Mouse (Mus musculus) B cell, adult 2 months (primary cell): Measurements from ENCODE around the gene Rpl41.

ENCODE experiments used
- DNase-seq, 2 experiments: peaks; one replicate each; pipeline ENCODE4 v3.0.0; 2022

Rpl41 gene

GRCm38 (mm10) chr10:128524111-128524731, 24.9 kb downstream of the Rpl41 start:
- peak; percentile 31 to 45 for DNase-seq

DNA sequence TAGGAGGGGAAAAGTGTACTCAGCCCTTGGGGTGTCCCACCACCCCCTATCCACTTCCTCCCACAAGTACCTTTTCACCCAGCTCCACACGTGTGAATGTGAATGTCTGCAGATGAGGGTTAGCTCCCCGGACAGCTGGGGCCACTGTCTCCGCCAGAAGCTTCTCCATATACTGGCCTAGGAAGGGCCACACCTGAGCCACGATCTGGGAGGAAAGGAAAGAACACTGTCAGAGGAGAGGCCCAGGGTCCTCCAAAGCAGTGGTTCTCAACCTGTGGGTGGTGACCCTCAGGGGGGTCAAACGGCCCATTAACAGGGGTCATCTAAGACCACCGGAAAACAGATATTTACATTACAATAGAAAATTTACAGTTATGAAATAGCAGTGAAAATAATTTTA, 26.8 kb downstream of the Rpl41 start:
- DNase-seq: no peak

DNA sequence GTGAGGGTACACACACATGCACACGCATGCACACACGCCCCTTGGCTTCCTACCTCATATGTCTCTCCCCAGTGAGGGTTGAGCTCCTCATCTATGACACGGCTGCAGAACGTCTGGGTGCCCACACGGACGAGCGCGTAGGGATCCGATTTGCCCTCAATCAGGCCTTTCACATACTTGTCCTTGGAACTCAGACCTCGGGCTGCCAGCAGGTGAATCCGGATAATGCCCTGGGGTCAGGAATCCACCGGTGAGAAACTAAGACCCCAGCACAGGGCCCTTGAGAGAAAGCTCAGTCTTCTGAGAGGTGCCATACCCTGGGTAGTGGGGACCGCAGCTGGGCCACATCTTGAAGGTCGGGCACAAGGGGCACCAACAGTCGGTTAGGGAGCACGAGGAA, 28.5 kb downstream of the Rpl41 start:
- no peak for DNase-seq

GRCm38 (mm10) chr10:128518833-128519232, 30.3 kb downstream of the Rpl41 start:
- DNase-seq: peak; percentile 58 to 63

DNA sequence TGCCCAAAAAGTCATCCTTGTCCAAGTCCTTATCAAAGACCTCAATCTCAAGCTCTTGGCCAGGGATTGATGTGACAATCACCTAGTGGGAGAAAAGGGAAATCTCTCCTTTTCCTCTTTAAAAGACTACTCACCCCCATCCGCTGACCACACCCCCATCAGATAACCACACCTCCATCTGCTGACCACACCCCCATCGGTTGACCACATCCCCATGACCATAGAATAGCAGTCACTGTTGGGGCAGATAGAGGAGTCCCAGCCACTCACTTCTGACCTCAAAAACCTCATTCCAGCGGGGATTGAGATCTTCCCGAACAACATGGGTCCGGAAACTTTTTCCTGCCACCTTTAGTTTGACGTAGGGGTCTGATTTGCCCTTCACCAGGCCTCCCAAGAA, 32.4 kb downstream of the Rpl41 start:
- no peak for DNase-seq

DNA sequence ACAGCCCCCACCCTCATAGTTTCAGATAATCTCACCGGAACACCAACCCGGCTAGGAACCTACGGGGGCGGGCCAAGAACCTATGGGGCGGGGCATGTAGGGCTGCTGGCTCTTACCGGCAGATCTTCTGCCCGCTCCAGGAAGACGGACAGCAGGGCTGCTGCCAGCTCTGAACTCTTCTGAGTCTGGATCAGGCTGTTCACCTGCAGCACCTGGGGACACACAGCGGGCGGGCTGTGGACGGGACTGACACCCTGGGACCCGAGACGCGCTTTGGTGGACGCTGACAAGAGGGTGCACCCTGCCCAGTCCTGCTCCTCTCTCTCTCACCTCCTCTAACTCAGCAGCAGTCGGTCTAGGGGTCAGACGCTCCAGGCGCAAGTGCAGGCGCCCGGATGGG, 33.1 kb downstream of the Rpl41 start:
- DNase-seq: no peak

GRCm38 (mm10) chr10:128515044-128515443, 34.1 kb downstream of the Rpl41 start:
- DNase-seq: no peak

GRCm38 (mm10) chr10:128511761-128512160, 37.3 kb downstream of the Rpl41 start:
- DNase-seq: no peak

DNA sequence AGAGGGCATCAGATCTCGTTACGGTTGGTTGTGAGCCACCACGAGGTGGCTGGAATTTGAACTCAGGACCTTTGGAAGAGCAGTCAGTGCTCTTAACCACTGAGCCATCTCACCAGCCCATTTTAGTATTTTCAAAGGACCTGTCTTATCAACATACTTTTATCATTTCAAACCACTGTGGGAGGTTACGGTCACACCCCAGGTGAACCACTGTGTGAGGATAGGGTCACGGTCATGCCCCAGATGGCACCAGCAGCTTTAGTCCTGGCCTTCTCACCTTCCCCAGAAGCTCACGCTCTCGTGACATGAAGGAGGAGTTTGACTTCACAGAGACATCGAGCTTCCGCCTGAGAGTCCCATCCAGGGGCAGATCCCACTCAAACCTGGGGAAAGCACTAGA, 37.9 kb downstream of the Rpl41 start:
- no peak for DNase-seq

GRCm38 (mm10) chr10:128510301-128510700, 38.8 kb downstream of the Rpl41 start:
- no peak for DNase-seq

DNA sequence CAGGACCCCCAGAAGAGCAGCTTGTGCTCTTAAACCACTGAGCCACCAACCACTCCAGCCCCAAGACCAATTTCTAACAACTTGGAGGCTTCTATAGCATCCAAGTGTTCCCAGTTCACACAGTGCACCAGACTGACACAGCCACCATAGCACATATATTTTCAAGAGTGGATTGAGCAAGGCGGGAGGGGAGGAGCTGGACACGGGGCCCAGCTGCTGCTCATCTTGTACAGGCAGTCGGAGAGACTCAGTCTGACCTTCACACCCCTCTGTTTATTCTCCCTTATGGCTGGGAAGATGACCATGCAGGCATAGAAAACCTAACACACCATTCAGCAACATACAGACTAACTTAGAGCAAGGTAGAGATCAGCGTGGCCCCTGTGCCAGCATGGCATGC, 39.3 kb downstream of the Rpl41 start:
- no peak for DNase-seq

DNA sequence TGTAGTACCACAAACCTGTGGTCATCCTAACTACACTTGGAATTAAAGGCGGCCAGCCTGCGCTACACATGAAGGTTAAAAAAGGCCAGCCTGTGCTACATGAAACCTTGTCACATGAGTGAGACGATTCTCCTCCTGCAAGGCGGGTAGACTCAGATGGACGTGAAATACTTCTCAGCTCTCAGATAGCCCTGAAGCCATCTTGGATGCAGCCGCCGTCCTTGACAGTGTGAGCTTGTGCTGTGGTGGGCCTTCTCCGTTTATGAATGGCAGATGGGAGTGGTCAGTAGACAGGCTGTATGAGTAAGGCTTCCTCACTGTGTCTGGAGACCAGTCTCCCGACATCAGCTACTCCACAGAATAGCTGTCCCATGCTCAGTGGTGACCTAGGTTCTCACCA, 39.9 kb downstream of the Rpl41 start:
- DNase-seq: no peak

DNA sequence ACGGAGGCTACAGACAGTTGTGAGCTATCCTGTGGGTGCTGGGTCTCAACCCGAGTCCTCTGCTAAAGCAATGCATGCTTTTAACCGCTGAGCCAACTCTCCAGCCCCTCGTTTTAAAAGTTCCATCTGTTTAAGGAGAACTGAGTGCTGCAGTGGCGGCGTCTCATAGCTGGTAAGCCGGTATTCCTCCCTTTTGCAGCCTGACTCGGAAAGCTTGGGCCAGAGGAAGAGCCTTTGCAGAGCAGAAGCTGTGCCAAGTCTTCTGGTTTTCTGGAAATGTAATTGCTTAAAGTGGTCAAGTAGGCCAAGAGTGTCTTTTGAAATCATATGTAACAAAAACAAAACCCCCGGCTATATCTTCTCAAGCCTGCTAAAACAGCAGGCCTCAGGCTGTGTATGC, 40.8 kb downstream of the Rpl41 start:
- DNase-seq: no peak

GRCm38 (mm10) chr10:128505974-128506373, 43.1 kb downstream of the Rpl41 start:
- no peak for DNase-seq

- DNase-seq: peak in 1 of 2 experiments; percentile 9
Observed at GRCm38 (mm10) chr10:128505371-128505667, 43.8 kb downstream of the Rpl41 start.

GRCm38 (mm10) chr10:128504641-128505370, 44.3 kb downstream of the Rpl41 start:
- DNase-seq: peak; percentile 48 to 50

- no peak for DNase-seq
Observed at GRCm38 (mm10) chr10:128504012-128504411, 45.1 kb downstream of the Rpl41 start.

DNA sequence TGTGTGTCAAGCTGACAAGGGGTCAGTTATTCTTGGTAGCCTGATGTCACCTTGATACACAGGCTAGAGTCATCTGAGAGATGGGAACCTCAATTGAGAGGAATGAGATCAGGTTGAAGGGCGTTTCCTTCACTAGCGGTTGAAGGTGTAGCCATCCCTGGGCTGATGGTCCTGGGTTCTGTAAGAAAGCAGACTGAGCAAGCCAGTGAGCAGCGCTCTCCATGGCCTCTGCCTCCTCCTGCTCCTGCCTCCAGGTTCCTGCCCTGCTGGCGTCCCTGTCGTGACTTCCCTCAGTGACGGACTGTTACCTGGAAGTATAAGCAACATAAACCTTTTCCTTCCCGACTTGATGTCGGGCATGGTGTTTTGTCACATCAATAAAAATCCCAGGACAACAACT, 45.6 kb downstream of the Rpl41 start:
- DNase-seq: no peak

GRCm38 (mm10) chr10:128502341-128502740, 46.8 kb downstream of the Rpl41 start:
- no peak for DNase-seq

GRCm38 (mm10) chr10:128499116-128499671, 49.9 kb downstream of the Rpl41 start:
- peak; percentile 40 to 45 for DNase-seq

DNA sequence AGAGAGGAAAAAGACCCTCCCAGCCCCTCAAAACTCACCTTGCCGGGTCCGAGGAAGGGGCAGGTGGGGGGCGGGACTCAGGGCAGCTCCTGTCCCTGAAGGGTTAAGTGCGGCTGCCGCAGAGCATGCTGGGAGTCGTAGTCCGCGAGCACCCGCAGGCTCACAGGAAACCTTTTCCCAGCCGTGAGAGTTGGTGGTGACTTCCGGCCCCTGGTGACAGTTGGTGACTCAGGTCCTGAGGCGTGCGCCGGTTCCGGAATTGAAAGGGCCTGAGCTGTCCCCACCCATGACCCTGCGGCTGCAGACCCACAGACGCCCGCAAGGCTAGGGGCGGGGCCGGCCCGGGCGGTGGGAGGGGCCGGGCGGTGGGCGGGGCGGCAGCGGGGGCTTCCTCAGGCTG, 50.5 kb downstream of the Rpl41 start, which contains the start of gene Myl6b:
Gene Myl6b (minus strand): TSS at position 96 of the 400 bp plus-strand sequence.
- DNase-seq: peak; percentile 93 to 94
